Mouse (Mus musculus) splenic B cell, adult 2 months (primary cell): ENCODE measurements around the gene Cdipt.
A peak's percentile ranks its signal among the peaks of the same experiment; 100 is the strongest.

Experiments
- DNase-seq: peaks from one replicate; pipeline ENCODE4 v3.0.0-alpha.2; 2011; ENCODE audit warnings: low read depth, low spot score
- H3K27me3 ChIP-seq: 2 replicates; pipeline ENCODE4 v1.6.1; 2012; ENCODE audit warnings: mild to moderate bottlenecking, low read length, moderate library complexity, mixed read lengths; ENCODE audit not compliant: control insufficient read depth, poor library complexity, insufficient read depth, severe bottlenecking
- H3K36me3 ChIP-seq: 2 replicates; pipeline ENCODE4 v1.6.1; 2012; ENCODE audit warnings: mild to moderate bottlenecking, low read length, moderate library complexity, mixed read lengths; ENCODE audit not compliant: control insufficient read depth, poor library complexity, insufficient read depth, severe bottlenecking

The Cdipt gene

GRCm38 (mm10) chr7:126984667-126985444 lies 9.1 kb downstream of the Cdipt start:
- no peak for DNase-seq
- no peaks in the 10 kb centered on the region for H3K27me3 ChIP-seq
- H3K36me3 ChIP-seq = peaks cover 2% of the 10 kb centered on the region

GRCm38 (mm10) chr7:126986319-126986718 lies 10.6 kb downstream of the Cdipt start:
- Histone ChIP-seq H3K36me3 (peaks cover 2% of the 10 kb centered on the region), H3K27me3 (no peaks in the 10 kb centered on the region)
- peak; percentile 42 for DNase-seq

GRCm38 (mm10) chr7:126988816-126989215 lies 13.1 kb downstream of the Cdipt start:
- DNase-seq = no peak
- no peaks in the 10 kb centered on the region for H3K27me3 ChIP-seq
- peaks cover 4% of the 10 kb centered on the region for H3K36me3 ChIP-seq

DNA sequence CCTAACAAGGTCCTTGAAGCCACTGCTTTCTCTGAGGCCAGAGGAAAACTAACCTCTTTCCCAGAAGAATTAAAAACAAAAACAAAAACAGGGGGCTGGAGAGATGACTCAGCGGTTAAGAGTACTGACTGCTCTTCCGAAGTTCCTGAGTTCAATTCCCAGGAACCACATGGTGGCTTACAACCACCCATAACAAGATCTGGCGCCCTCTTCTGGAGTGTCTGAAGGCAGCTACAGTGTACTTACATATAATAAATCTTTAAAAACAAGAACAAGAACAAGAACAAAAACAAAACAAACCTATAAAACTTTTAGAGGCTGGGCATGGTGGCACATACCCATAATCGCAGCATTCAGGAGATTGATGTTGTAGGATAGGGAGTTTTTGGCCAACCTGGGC lies 20.7 kb downstream of the Cdipt start:
- no peak for DNase-seq
- Histone ChIP-seq H3K27me3 (no peaks in the 10 kb centered on the region), H3K36me3 (peaks cover 14% of the 10 kb centered on the region)

GRCm38 (mm10) chr7:126999568-126999967 lies 23.9 kb downstream of the Cdipt start:
- DNase-seq = no peak
- Histone ChIP-seq H3K27me3 (no peaks in the 10 kb centered on the region), H3K36me3 (peaks cover 10% of the 10 kb centered on the region)

GRCm38 (mm10) chr7:127003620-127004019 lies 27.9 kb downstream of the Cdipt start:
- 0 out of 2 replicates have a peak, but pooled peaks cover 4% of the 10 kb centered on the region for H3K36me3 ChIP-seq
- DNase-seq = no peak
- H3K27me3 ChIP-seq = no peaks in the 10 kb centered on the region

- 0 out of 2 replicates have a peak, but pooled peaks cover 4% of the 10 kb centered on the region for H3K36me3 ChIP-seq
- DNase-seq = no peak
- H3K27me3 ChIP-seq = no peaks in the 10 kb centered on the region
Measured at GRCm38 (mm10) chr7:127004122-127004875, 28.6 kb downstream of the Cdipt start.

DNA sequence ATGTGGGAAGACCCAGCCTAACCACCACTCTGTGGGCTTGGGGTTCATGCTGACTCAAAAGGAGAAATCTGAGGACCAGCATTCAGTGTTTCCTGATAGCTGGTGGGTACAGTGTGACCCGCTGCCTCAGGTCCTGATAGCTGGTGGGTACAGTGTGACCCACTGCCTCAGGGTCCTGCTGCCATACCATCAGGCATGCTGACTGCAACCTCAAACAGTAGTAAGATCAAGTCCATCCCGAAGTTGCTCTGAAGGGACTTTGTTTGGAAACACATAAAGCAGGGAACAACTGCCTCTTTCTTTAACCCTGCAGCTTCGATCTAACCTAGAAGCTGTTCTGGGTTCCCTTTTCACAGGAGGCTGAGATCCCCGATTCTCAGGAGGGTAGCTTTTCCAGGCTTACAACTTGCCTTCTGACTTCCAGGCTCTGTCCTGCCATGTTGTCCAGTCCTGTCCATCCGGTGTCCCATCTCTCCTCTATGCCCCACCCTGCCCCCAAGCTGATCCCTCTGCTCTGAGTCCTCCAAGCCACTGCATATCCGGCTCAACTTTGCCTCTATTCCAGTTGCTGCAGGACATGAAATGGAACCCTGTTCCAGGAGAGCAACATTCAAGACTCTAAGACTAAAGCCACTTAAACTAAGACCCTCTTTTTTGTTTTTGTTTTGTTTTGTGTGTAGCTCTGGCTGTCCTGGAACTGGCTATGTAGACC lies 31.8 kb downstream of the Cdipt start:
- no peaks in the 10 kb centered on the region for H3K27me3 ChIP-seq
- no peaks in the 10 kb centered on the region for H3K36me3 ChIP-seq
- DNase-seq = no peak

DNA sequence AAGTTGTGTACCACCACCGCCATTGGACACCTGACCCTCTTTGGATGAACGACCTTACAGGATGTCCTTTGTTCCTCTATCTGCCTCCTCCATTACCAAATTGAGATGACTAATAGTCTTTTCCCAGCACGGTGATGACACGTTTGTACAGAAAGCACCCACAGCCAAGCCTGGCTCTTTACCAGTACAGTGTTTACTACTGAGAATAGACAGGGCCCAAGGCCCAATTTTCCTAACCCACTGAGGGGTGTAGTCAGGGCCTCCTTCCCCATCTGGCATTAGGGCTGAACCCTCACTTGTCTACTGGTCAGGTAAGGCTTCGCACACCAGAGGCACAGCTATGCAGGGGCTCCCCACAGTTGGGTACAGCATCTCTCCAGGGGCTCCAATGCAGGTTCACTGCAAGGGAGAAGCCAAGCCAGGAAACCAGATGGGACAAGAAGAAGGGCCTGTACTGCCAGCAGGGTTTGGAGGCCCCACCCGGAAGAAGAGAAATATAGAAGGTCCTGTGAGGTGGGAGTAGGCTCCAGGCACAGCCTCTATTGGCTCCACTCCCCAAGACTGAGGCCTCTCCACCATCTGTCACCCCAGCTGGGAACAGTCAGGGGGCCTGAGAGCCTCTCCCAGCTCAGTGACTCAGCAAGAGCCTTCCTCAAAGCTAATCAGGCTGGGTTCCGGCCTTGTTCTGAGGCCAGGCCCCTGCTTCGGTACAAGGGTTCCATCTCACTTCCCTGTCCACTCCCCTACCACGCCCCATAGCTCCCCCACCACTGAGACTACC lies 32.7 kb downstream of the Cdipt start:
- H3K36me3 ChIP-seq = no peaks in the 10 kb centered on the region
- H3K27me3 ChIP-seq = no peaks in the 10 kb centered on the region
- peak; percentile 48 for DNase-seq

DNA sequence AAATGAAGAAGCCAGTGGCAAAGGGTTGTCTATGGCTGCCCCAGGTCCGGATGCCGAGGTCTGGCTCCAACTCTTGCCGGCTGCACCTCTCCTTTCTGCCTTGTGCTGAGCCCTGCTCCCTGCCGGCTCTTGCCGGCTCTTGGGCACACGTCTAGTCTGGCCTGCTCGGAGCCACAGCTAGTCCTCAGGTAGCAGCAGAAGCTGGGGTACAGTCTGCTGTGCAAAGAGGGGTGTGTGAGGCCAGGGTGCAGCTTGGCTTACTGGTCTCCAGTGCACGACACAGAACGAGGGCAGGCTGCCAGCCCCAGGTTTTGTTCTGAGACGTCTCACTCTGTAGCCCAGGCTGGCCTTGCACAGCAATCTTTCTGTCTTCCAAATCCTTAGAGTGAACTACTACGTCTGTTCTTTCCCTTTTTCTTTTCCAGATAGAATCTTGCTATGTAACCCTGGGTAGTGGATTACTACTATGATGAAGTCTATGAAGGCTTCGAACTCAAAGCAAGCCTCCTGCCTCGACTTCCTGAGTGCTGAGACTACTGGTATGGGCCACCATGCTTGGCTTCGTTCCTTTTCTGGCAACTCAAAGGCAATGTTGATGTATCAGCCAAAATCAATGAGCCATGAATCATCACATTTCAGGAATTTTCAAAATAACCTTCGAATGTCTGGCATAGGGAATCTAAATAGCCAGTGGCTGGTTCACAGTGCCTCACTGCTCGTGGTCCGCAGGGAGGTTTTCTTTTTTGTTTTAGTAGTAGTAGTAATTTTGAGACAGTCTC lies 33.8 kb downstream of the Cdipt start:
- no peak for DNase-seq

GRCm38 (mm10) chr7:127011051-127011450 lies 35.3 kb downstream of the Cdipt start:
- no peak for DNase-seq
- H3K27me3 ChIP-seq = no peaks in the 10 kb centered on the region
- H3K36me3 ChIP-seq = no peaks in the 10 kb centered on the region; the same call in 1 of the 2 replicates

More for the DNA sequence above, 33.8 kb downstream of the Cdipt start:
- Histone ChIP-seq H3K27me3 (no peaks in the 10 kb centered on the region), H3K36me3 (no peaks in the 10 kb centered on the region)

DNA sequence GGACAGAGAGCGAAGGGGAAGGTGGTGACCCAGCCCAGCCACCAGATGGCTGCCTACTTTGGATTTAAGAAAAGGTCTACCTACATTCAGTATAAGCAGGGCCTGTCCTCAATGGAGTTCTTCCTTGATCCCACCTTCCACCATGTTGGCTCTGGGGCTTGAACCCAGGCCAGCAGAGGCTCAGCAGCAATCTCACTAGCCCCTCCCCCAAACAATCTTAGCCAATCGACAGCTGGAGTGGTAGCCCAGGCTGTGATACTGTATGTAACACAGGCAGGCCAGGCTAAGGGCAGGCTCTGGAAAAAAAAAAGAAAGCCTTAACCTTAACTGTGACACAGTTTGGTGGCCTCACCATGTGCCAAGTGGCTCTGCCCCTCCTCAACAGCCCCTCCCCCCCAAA lies 36.0 kb downstream of the Cdipt start:
- no peak for DNase-seq
- no peaks in the 10 kb centered on the region; the same call in 1 of the 2 replicates for H3K36me3 ChIP-seq
- no peaks in the 10 kb centered on the region for H3K27me3 ChIP-seq

GRCm38 (mm10) chr7:127012374-127012773 lies 36.7 kb downstream of the Cdipt start:
- DNase-seq = no peak
- no peaks in the 10 kb centered on the region for H3K27me3 ChIP-seq
- no peaks in the 10 kb centered on the region; the same call in 1 of the 2 replicates for H3K36me3 ChIP-seq
